14 mouse cellular contexts compared by ENCODE assay signal in genomic region chr3:14408435-14409125, GRCm38 (mm10).
"Had no signal": no experiment of that assay in that cellular context is flagged by ENCODE, and none has a peak within 500 bp of the region (broad histone marks: within the 10 kb centered on the region; RNA-seq: fewer than 3 reads in every experiment).

No protein-coding gene starts in this region.

- ATAC-seq: intestine, embryonic 16.5 days; liver, embryonic 12.5 days had no signal

- H3K27ac ChIP-seq: limb, embryonic 13.5 days; liver, embryonic 12.5 days; midbrain, embryonic 10.5 days; neural tube, embryonic 15.5 days; stomach, postnatal 0 days had no signal

- DNase-seq: left cerebral cortex, postnatal 4 days; lung, embryonic 14.5 days; lung, postnatal 10 days; lung, postnatal 4 days; midbrain, embryonic 14.5 days; right cerebral cortex, adult 18-20 months; thymus, postnatal 4 days had no signal

- H3K4me1 ChIP-seq: limb, embryonic 13.5 days; liver, embryonic 12.5 days; midbrain, embryonic 10.5 days; neural tube, embryonic 15.5 days had no signal

- H3K4me2 ChIP-seq: limb, embryonic 13.5 days; liver, embryonic 12.5 days; lung, embryonic 14.5 days; neural tube, embryonic 15.5 days had no signal

- H3K9ac ChIP-seq: limb, embryonic 13.5 days; liver, embryonic 12.5 days; lung, embryonic 14.5 days; neural tube, embryonic 15.5 days had no signal

- H3K4me3 ChIP-seq: limb, embryonic 13.5 days; liver, embryonic 12.5 days; midbrain, embryonic 10.5 days; myocyte; neural tube, embryonic 15.5 days had no signal

- H3K27me3 ChIP-seq: limb, embryonic 13.5 days; liver, embryonic 12.5 days; neural tube, embryonic 15.5 days had no signal

- H3K9me3 ChIP-seq: limb, embryonic 13.5 days; liver, embryonic 12.5 days; midbrain, embryonic 10.5 days; neural tube, embryonic 15.5 days had no signal

- H3K36me3 ChIP-seq: limb, embryonic 13.5 days; liver, embryonic 12.5 days; midbrain, embryonic 10.5 days; neural tube, embryonic 15.5 days had no signal
